Mouse (Mus musculus) liver, embryonic 15.5 days (tissue): ENCODE data around the gene Tmem178b. TPM values are rescaled to one million over a fixed set of nuclear protein-coding genes. Genes with fewer than 3 reads are reported as not detected.

Experiments
- ATAC-seq: fragments of 200-750 bp; cut with Nextera tagmentation; 2 replicates; pipeline ENCODE4 v1.8.0; 2017; ENCODE audit warnings: moderate number of reproducible peaks, mild to moderate bottlenecking, moderate library complexity; ENCODE audit not compliant: insufficient read depth
- H3K27ac ChIP-seq: fragments of 300-500 bp; sonication (generic); replicated peaks from 2 replicates; pipeline ENCODE4 v1.5.1; 2015; ENCODE audit warnings: mild to moderate bottlenecking, inconsistent platforms
- H3K27me3 ChIP-seq: fragments of 300-500 bp; sonication (generic); 2 replicates; pipeline ENCODE4 v1.6.1; 2015; ENCODE audit warnings: mild to moderate bottlenecking, inconsistent platforms
- H3K36me3 ChIP-seq: fragments of 300-500 bp; sonication (generic); replicated peaks from 2 replicates; pipeline ENCODE4 v1.6.1; 2015; ENCODE audit warnings: moderate library complexity, mild to moderate bottlenecking, inconsistent platforms
- H3K4me1 ChIP-seq: fragments of 300-500 bp; sonication (generic); replicated peaks from 2 replicates; pipeline ENCODE4 v1.6.1; 2015; ENCODE audit warnings: inconsistent platforms
- H3K4me2 ChIP-seq: fragments of 300-500 bp; sonication (generic); 2 replicates; pipeline ENCODE4 v1.6.1; 2015; ENCODE audit warnings: moderate library complexity, mild to moderate bottlenecking, inconsistent platforms
- H3K4me3 ChIP-seq: fragments of 300-500 bp; sonication (generic); replicated peaks from 2 replicates; pipeline ENCODE4 v1.5.1; 2015; ENCODE audit warnings: mild to moderate bottlenecking, inconsistent platforms
- H3K9ac ChIP-seq: fragments of 300-500 bp; sonication (generic); 2 replicates; pipeline ENCODE4 v1.6.1; 2015; ENCODE audit warnings: moderate library complexity, mild to moderate bottlenecking, inconsistent platforms
- H3K9me3 ChIP-seq: fragments of 300-500 bp; sonication (generic); replicated peaks from 2 replicates; pipeline ENCODE4 v1.6.1; 2016; ENCODE audit warnings: inconsistent platforms
- WGBS: fragments of 180-500 bp; shearing (Covaris S2); methylation state at CpG from one replicate; pipeline ENCODE4 v1.1.7; 2015; ENCODE audit warnings: mixed read lengths; ENCODE audit not compliant: insufficient replicate concordance; 5-methylcytosine and 5-hydroxymethylcytosine counted together
- polyA plus RNA-seq: library from polyadenylated mRNA; unstranded; fragments of >200 nt; fragmentation: Nextera tagmentation; extraction: Ambion mirVana; gene quantifications from 2 replicates; pipeline ENCODE4 v1.2.1, GENCODE M21; 2015

Tmem178b gene
- polyA plus RNA-seq, 1 experiment from 2014 or later = not detected

DNA sequence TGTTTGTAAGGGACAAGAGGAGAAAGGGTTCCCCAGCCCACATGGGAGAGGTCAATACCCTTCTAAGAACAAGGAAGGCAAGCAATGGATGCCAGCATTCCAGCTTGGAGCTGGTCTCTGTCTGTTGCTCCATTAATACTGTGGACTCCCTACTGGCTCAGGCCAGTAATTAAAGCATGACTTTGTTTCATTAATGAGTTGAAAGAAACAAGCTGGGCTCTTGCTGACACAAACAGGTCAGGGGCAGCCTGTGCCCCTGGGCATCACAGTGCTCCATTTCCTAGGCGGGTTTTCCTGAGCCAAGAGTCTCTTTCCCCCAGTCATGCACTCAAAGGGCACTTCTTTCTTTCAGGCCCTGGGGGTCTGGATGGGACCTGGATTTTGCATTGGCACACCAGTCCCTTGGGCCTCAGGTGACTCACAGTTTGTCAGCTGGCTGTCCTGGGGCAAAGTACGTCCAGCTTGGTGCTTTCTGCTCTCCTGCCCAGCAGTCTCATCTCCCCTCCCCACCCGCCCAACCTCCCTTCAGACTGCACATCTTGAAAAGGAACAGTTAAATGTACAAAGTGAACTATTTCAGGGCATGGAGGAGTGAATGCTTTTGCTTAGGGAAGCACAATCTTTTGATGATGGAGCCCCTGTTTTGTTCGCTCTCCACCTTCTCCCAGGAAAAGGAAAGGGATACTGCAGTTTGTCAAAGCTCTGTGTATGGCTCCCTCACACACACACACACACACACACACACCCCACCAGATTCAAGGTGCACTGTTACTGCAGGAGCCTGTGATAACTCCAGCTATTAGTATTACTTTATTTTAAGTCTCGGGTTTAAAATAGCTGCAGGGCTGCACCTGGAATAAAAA is 188.5 kb downstream of the Tmem178b start:
- Histone ChIP-seq H3K9ac (no peak overlapping the region), H3K4me1 (no peaks in the 10 kb centered on the region), H3K9me3 (no peaks in the 10 kb centered on the region), H3K36me3 (no peaks in the 10 kb centered on the region), H3K4me3 (no peak overlapping the region), H3K27ac (no peak overlapping the region), H3K4me2 (no peak overlapping the region), H3K27me3 (no peaks in the 10 kb centered on the region)
- 57% methylated on average over 5 of the region's 5 CpGs for WGBS
- ATAC-seq = no peak

DNA sequence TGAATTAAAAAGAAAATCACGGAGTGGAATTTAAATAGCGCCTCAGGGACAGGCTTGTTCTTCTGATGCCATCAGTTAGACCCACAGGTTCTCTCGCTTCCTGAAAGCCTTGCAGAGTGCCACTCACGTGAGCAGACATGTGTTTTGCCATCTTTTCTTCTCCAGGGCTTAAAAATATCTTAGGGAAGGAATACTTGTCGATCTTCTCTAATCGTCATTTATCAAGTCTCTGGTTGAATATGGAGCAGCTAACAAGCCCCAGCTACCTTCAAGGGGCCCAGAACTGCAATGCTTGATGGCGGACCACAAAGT is 189.1 kb downstream of the Tmem178b start:
- Histone ChIP-seq H3K27ac (no peak overlapping the region), H3K9me3 (no peaks in the 10 kb centered on the region), H3K4me3 (no peak overlapping the region), H3K36me3 (no peaks in the 10 kb centered on the region), H3K27me3 (no peaks in the 10 kb centered on the region), H3K9ac (no peak overlapping the region), H3K4me2 (no peak overlapping the region), H3K4me1 (no peaks in the 10 kb centered on the region)
- no peak for ATAC-seq
- WGBS = 60% methylated on average over 7 of the region's 7 CpGs

DNA sequence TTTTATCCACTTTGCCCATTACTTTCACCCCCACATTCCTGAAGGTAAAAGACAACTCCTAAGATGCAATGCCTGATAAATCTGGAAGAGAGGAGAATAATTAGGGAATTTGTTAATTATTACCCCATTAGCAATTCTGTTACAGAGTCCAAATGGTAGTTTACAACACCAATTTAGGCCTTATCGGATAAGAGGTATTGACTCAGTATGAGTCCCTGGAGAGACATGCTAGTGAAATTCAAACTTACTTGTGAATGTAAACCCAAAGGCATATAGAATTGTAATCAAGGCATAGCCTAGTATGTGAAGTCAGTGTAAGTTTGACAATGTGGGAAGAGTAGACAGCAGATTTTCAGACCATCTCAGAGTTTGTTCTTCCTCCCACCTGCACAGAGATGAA is 190.4 kb downstream of the Tmem178b start:
- Histone ChIP-seq H3K36me3 (no peaks in the 10 kb centered on the region), H3K9ac (no peak overlapping the region), H3K4me1 (no peaks in the 10 kb centered on the region), H3K4me3 (no peak overlapping the region), H3K27ac (no peak overlapping the region), H3K4me2 (no peak overlapping the region), H3K9me3 (no peaks in the 10 kb centered on the region), H3K27me3 (no peaks in the 10 kb centered on the region)
- ATAC-seq = no peak
- 67% methylated on average over 1 of the region's 1 CpGs for WGBS

GRCm38 (mm10) chr6:40063899-40064298 is 190.8 kb downstream of the Tmem178b start:
- ATAC-seq = no peak
- H3K27ac ChIP-seq = no peak overlapping the region

DNA sequence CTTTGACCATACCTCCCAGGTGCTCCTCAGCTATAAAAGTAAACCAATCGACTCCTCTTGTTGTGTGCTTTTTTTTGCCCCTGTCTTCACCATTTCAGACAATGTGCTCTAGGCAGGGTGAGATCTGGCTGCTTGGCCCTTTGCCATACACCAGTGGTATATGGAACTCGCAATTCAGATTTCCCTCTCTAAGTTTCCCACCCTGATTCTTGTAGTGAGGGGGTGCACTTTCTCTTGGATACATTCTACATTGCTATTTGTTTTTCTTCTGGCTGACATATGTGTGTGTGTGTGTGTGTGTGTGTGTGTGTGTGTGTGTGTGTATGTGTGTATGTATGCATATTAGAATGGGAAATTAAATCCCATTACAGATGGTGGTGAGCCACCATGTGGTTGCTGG is 191.3 kb downstream of the Tmem178b start:
- no peaks in the 10 kb centered on the region for H3K9me3 ChIP-seq
- no peaks in the 10 kb centered on the region for H3K36me3 ChIP-seq
- no peaks in the 10 kb centered on the region for H3K4me1 ChIP-seq
- H3K4me2 ChIP-seq = no peak overlapping the region
- no peaks in the 10 kb centered on the region for H3K27me3 ChIP-seq
- WGBS = 40% methylated on average over 2 of the region's 2 CpGs
- H3K27ac ChIP-seq = no peak overlapping the region
- H3K9ac ChIP-seq = no peak overlapping the region
- ATAC-seq = no peak
- H3K4me3 ChIP-seq = no peak overlapping the region

More at GRCm38 (mm10) chr6:40063899-40064298, 190.8 kb downstream of the Tmem178b start:
- Histone ChIP-seq H3K36me3 (no peaks in the 10 kb centered on the region), H3K4me2 (no peak overlapping the region), H3K9me3 (no peaks in the 10 kb centered on the region), H3K9ac (no peak overlapping the region), H3K27me3 (no peaks in the 10 kb centered on the region), H3K4me3 (no peak overlapping the region), H3K4me1 (no peaks in the 10 kb centered on the region)
- 31% methylated on average over 1 of the region's 1 CpGs for WGBS

GRCm38 (mm10) chr6:40068467-40068866 is 195.4 kb downstream of the Tmem178b start:
- WGBS = 76% methylated on average over 6 of the region's 6 CpGs
- no peaks in the 10 kb centered on the region for H3K4me1 ChIP-seq
- H3K4me3 ChIP-seq = no peak overlapping the region
- H3K9ac ChIP-seq = no peak overlapping the region
- H3K9me3 ChIP-seq = no peaks in the 10 kb centered on the region
- no peak overlapping the region for H3K27ac ChIP-seq
- no peak for ATAC-seq
- no peaks in the 10 kb centered on the region for H3K36me3 ChIP-seq
- H3K27me3 ChIP-seq = no peaks in the 10 kb centered on the region
- H3K4me2 ChIP-seq = no peak overlapping the region

GRCm38 (mm10) chr6:40071007-40071406 is 197.9 kb downstream of the Tmem178b start:
- WGBS = 35% methylated on average over 3 of the region's 3 CpGs
- Histone ChIP-seq H3K36me3 (no peaks in the 10 kb centered on the region), H3K27ac (no peak overlapping the region), H3K9ac (no peak overlapping the region), H3K4me2 (no peak overlapping the region), H3K4me3 (no peak overlapping the region), H3K27me3 (no peaks in the 10 kb centered on the region), H3K4me1 (no peaks in the 10 kb centered on the region), H3K9me3 (no peaks in the 10 kb centered on the region)
- ATAC-seq = no peak

GRCm38 (mm10) chr6:40076089-40076488 is 203.0 kb downstream of the Tmem178b start:
- WGBS = 4% methylated on average over 1 of the region's 1 CpGs
- ATAC-seq = no peak
- H3K27ac ChIP-seq = no peak overlapping the region

DNA sequence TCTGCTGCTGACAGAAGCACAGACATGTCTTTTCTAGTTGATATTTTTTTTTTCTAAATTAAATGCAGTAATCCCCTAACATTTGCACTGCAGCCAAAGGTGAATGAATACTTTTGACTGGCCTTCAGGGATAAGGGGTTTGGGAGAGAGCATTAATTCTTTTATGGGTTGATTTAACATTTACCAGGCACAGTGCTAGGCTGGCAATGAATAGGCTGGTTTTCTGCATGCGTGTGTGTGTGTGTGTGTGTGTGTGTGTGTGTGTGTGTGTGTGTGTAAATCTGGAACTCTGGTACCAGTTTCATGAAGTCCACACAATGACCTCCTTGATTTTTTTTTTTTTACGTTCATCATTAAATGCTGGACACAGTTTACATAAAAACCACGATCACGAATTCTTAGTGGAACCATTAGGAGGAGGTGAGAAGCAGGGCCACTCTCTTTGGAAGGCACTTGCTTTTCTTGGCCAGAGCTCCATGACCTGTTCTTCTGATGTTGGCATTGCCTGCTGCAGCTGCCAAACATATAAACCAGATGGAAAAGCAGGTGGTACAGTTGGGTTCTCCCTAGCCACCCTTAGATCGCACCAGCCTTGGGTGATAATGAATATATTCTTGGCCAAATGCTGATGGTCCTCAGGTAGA is 203.7 kb downstream of the Tmem178b start:
- Histone ChIP-seq H3K9me3 (no peaks in the 10 kb centered on the region), H3K27me3 (no peaks in the 10 kb centered on the region), H3K27ac (no peak overlapping the region), H3K4me1 (no peaks in the 10 kb centered on the region), H3K36me3 (no peaks in the 10 kb centered on the region), H3K4me3 (no peak overlapping the region), H3K9ac (no peak overlapping the region), H3K4me2 (no peak overlapping the region)
- 57% methylated on average over 5 of the region's 5 CpGs for WGBS
- ATAC-seq = no peak

More at GRCm38 (mm10) chr6:40076089-40076488, 203.0 kb downstream of the Tmem178b start:
- Histone ChIP-seq H3K4me1 (no peaks in the 10 kb centered on the region), H3K36me3 (no peaks in the 10 kb centered on the region), H3K9me3 (no peaks in the 10 kb centered on the region), H3K4me3 (no peak overlapping the region), H3K9ac (no peak overlapping the region), H3K4me2 (no peak overlapping the region), H3K27me3 (no peaks in the 10 kb centered on the region)

- Histone ChIP-seq H3K9ac (no peak overlapping the region), H3K36me3 (no peaks in the 10 kb centered on the region), H3K4me3 (no peak overlapping the region), H3K4me1 (no peaks in the 10 kb centered on the region), H3K27me3 (no peaks in the 10 kb centered on the region), H3K9me3 (no peaks in the 10 kb centered on the region), H3K4me2 (no peak overlapping the region), H3K27ac (no peak overlapping the region)
- WGBS = 55% methylated on average over 3 of the region's 3 CpGs
- ATAC-seq = no peak
Observed at GRCm38 (mm10) chr6:40078353-40078752, 205.3 kb downstream of the Tmem178b start.

DNA sequence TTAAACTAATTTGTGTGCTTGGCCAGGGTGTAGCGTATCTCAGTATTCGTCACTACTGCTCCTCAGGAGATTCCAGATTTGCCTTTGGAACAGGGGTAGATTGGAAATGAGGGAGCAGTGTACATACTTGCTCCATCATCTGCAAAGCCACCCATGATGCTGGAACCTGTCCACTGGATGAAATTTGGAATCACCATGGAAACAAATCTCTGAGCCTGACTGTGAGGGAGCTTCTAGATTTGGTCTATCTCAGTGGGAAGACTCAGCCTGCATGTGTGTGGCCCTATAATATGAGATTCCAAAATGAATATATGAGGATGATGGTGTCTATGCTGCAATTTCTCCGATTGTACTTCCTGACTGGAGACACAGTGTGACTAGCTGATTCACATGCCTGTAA is 210.7 kb downstream of the Tmem178b start:
- Histone ChIP-seq H3K9me3 (no peaks in the 10 kb centered on the region), H3K4me3 (no peak overlapping the region), H3K4me1 (no peaks in the 10 kb centered on the region), H3K27ac (no peak overlapping the region), H3K4me2 (no peak overlapping the region), H3K27me3 (no peaks in the 10 kb centered on the region), H3K9ac (no peak overlapping the region), H3K36me3 (no peaks in the 10 kb centered on the region)
- WGBS = 66% methylated on average over 3 of the region's 3 CpGs
- no peak for ATAC-seq
